Mouse (Mus musculus) heart, embryonic 12.5 days (tissue): Measurements from ENCODE around the gene Serpina3k. TPM values are rescaled to one million over a fixed set of nuclear protein-coding genes. Genes with fewer than 3 reads are reported as not detected.
"Not testable (repeated sequence)": the region's sequence is repeated elsewhere in the genome, so short reads cannot be mapped to it uniquely, and the experiment has no call there.

Experiments
- ATAC-seq: fragments of 200-750 bp; cut with Nextera tagmentation; 2 replicates; pipeline ENCODE4 v1.8.0; 2017; ENCODE audit warnings: moderate TSS enrichment, moderate library complexity; ENCODE audit not compliant: insufficient number of reproducible peaks, low FRiP score
- H3K27ac ChIP-seq: fragments of 300-500 bp; sonication (generic); 2 replicates; pipeline ENCODE4 v1.5.1; 2016; ENCODE audit warnings: mild to moderate bottlenecking, moderate library complexity; ENCODE audit not compliant: poor library complexity, severe bottlenecking
- H3K27me3 ChIP-seq: fragments of 300-500 bp; sonication (generic); replicated peaks from 2 replicates; pipeline ENCODE4 v1.6.1; 2016; ENCODE audit warnings: mild to moderate bottlenecking, moderate library complexity
- H3K36me3 ChIP-seq: fragments of 300-500 bp; sonication (generic); 2 replicates; pipeline ENCODE4 v1.6.1; 2016; ENCODE audit warnings: mild to moderate bottlenecking, moderate library complexity
- H3K4me1 ChIP-seq: fragments of 300-500 bp; sonication (generic); replicated peaks from 2 replicates; pipeline ENCODE4 v1.6.1; 2016; ENCODE audit warnings: mild to moderate bottlenecking
- H3K4me2 ChIP-seq: fragments of 300-500 bp; sonication (generic); 2 replicates; pipeline ENCODE4 v1.6.1; 2016; ENCODE audit warnings: mild to moderate bottlenecking, moderate library complexity
- H3K4me3 ChIP-seq: fragments of 300-500 bp; sonication (generic); 2 replicates; pipeline ENCODE4 v1.5.1; 2016; ENCODE audit warnings: mild to moderate bottlenecking
- H3K9ac ChIP-seq: fragments of 300-500 bp; sonication (generic); 2 replicates; pipeline ENCODE4 v1.6.1; 2016; ENCODE audit warnings: mild to moderate bottlenecking, moderate library complexity
- H3K9me3 ChIP-seq: fragments of 300-500 bp; sonication (generic); replicated peaks from 2 replicates; pipeline ENCODE4 v1.6.1; 2016; ENCODE audit warnings: mild to moderate bottlenecking, moderate library complexity
- WGBS: fragments of 180-500 bp; shearing (Covaris S2); methylation state at CpG from one replicate; pipeline ENCODE4 v1.1.7; 2016; 5-methylcytosine and 5-hydroxymethylcytosine counted together
- polyA plus RNA-seq: library from polyadenylated mRNA; unstranded; fragments of >200 nt; fragmentation: Nextera tagmentation; extraction: Ambion mirVana; gene quantifications from 2 replicates; pipeline ENCODE4 v1.2.1, GENCODE M21; 2016

Gene Serpina3k
- not detected in 2 replicates for polyA plus RNA-seq

GRCm38 (mm10) chr12:104338226-104338625 is at the start of gene Serpina3k, which contains the start of gene Serpina3m:
Gene Serpina3k, plus strand, starts transcription at chr12:104338486.
Gene Serpina3m, plus strand, starts transcription at chr12:104338486.
- not testable (repeated sequence) for H3K36me3 ChIP-seq, H3K4me1 ChIP-seq
- WGBS = 75% methylated on average over 3 of the region's 3 CpGs

DNA sequence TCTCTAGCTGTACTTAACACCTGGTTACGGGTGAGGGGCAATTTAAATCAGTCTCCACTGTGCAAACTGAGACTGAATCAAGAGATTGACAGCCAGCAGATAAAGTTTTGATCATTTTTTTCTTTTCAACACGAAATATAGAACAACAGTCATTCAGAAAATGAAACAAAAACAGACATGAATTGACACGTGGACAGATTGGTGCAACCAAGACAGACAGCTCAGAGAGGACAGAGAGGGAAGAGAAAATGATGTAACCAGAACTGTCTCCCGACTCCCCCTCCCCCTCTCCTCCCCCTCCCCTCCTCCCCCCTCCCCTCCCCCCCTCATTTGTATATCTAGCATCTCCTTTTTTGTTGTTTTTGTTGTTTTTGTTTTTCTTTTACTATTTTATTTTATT is 48.4 kb upstream of the Serpina3k start:
- Histone ChIP-seq H3K9me3 (0 out of 2 replicates have a peak, but pooled peaks cover 3% of the 10 kb centered on the region), H3K27me3 (no peaks in the 10 kb centered on the region), H3K9ac (no peak overlapping the region), H3K36me3 (no peaks in the 10 kb centered on the region), H3K27ac (no peak overlapping the region), H3K4me1 (no peaks in the 10 kb centered on the region), H3K4me3 (no peak overlapping the region), H3K4me2 (no peak overlapping the region)
- ATAC-seq = no peak
- 32% methylated on average over 4 of the region's 4 CpGs for WGBS

More at GRCm38 (mm10) chr12:104338226-104338625, at the start of gene Serpina3k, which contains the start of gene Serpina3m:
- ATAC-seq, H3K4me2 ChIP-seq, H3K27ac ChIP-seq, H3K27me3 ChIP-seq, H3K4me3 ChIP-seq, H3K9me3 ChIP-seq, H3K9ac ChIP-seq: not testable (repeated sequence)

DNA sequence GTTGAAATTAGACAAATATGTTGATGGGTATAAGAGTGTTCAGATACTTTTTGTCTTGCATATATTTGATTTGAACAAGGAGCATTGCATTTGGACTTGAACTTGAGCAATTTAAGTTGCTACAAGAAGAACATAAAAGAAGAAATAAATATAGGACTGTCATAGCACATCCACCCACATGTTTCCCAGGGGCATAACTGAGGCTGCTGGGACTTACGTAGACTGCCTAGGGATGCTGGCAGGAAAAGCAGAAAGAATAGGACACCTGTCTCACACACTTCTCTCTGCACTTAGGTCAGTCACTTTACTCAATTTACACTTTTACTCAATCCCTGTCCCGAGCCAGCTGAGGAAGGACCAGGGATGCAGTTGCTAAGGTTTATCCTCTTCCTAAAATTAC is 44.3 kb upstream of the Serpina3k start:
- no peaks in the 10 kb centered on the region for H3K9me3 ChIP-seq
- H3K4me1 ChIP-seq = no peaks in the 10 kb centered on the region
- no peak overlapping the region for H3K27ac ChIP-seq
- no peak overlapping the region for H3K9ac ChIP-seq
- no peak for ATAC-seq
- no peaks in the 10 kb centered on the region for H3K27me3 ChIP-seq
- H3K4me3 ChIP-seq = no peak overlapping the region
- 74% methylated on average over 2 of the region's 2 CpGs for WGBS
- H3K4me2 ChIP-seq = no peak overlapping the region
- no peaks in the 10 kb centered on the region for H3K36me3 ChIP-seq

DNA sequence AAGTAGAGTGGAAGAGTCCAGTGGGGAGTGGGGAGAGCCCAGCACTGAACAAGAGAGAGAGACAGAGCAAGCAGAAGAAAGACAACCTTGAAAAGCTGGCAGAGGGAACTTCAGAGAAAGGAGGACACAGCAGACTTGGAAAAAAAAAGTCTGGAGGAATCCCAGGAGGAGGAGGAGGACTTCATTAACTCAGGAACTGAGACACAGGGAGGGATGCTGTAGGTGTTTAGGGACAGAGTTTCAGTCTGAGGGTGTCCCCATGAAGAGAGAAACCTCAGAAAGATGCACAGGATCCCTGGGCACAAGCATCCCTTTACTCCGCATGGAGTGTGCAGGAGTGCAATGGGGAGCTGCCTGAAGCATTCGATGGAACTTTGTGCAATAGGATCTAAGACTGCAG is 40.2 kb upstream of the Serpina3k start:
- no peak for ATAC-seq
- no peaks in the 10 kb centered on the region for H3K4me1 ChIP-seq
- WGBS = 70% methylated on average over 2 of the region's 2 CpGs

DNA sequence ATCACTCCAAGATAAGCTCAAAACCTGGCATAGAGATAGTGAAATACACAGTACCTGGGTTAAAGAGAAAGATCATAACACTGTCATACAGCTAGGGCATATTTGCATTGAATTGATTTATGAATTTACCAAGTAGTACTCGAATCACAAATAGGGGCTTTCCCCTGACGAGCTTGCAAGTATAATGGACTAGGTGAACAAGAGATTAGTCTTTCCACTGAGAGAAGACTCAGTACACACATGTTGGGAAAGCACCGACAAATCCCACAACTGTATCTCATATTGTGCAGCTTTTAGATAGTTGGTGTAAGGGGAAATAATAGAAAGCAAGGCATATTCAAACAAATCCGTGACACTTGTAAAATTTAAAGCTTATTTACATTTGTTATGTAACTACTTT is 32.3 kb upstream of the Serpina3k start:
- Histone ChIP-seq H3K4me2 (no peak overlapping the region), H3K4me1 (no peaks in the 10 kb centered on the region), H3K36me3 (no peaks in the 10 kb centered on the region), H3K27ac (no peak overlapping the region), H3K27me3 (no peaks in the 10 kb centered on the region), H3K4me3 (no peak overlapping the region), H3K9ac (no peak overlapping the region), H3K9me3 (peaks cover 1% of the 10 kb centered on the region; the same call in 1 of the 2 replicates)
- WGBS = 74% methylated on average over 4 of the region's 4 CpGs
- no peak for ATAC-seq

More for the DNA sequence above, 40.2 kb upstream of the Serpina3k start:
- Histone ChIP-seq H3K4me2 (no peak overlapping the region), H3K27ac (no peak overlapping the region), H3K9ac (no peak overlapping the region), H3K27me3 (no peaks in the 10 kb centered on the region), H3K4me3 (no peak overlapping the region), H3K36me3 (no peaks in the 10 kb centered on the region), H3K9me3 (no peaks in the 10 kb centered on the region)

DNA sequence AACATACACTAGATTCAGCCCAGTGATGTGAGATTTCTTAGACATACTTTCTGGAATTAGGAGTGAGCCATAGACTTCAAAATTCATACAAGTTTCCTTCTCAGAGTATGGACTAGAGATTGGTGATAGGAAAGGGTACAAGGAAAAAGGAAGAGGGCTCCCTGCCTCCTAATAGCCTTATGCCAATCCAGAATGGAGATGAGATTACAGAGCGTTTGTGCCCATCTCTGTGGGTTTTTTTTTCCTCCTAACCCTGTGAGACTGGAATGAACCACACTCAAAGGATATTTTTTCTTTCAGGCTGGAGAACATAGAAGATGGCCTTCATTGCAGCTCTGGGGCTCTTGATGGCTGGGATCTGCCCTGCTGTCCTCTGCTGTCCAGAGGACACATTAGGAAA is 24.0 kb upstream of the Serpina3k start, which contains the start of gene Serpina3j:
Gene Serpina3j, plus strand, starts transcription at position 301 of the 400 bp plus-strand sequence.
- no peak within 1 kb of the TSS for H3K27ac ChIP-seq
- H3K4me3 ChIP-seq = no peak within 1 kb of the TSS
- H3K9ac ChIP-seq = no peak within 1 kb of the TSS
- no peaks in the 10 kb centered on the region for H3K4me1 ChIP-seq
- no peak for ATAC-seq
- peaks cover 11% of the 10 kb centered on the region for H3K9me3 ChIP-seq
- no peaks in the 10 kb centered on the region for H3K36me3 ChIP-seq
- WGBS = 57% methylated on average over 1 of the region's 1 CpGs
- H3K27me3 ChIP-seq = no peaks in the 10 kb centered on the region
- H3K4me2 ChIP-seq = no peak within 1 kb of the TSS

DNA sequence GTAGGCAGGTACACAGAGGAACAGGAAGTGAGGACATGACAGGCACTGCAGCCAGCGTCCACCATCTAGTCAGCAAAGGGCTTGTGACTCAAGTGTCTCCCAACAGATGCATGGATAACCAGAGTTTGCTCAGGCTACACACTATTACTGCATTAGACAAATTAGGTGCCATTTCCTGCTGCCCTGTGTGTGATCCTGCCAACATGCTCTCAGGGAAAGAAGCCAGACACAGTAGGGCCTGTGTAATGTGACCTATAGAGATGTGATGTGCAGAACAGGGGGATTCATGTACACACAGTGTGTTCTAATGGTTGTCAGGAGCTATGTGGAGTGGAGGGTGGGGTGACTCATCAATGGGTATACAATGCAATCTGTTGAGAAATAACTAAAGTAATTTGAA is 15.8 kb upstream of the Serpina3k start:
- no peak overlapping the region for H3K27ac ChIP-seq
- no peak overlapping the region for H3K4me3 ChIP-seq
- WGBS = 50% methylated on average over 1 of the region's 1 CpGs
- no peaks in the 10 kb centered on the region for H3K36me3 ChIP-seq
- no peak overlapping the region for H3K9ac ChIP-seq
- no peaks in the 10 kb centered on the region for H3K27me3 ChIP-seq
- no peaks in the 10 kb centered on the region for H3K4me1 ChIP-seq
- H3K4me2 ChIP-seq = no peak overlapping the region
- no peak for ATAC-seq
- H3K9me3 ChIP-seq = peaks cover 5% of the 10 kb centered on the region

- ATAC-seq = no peak
- H3K9me3 ChIP-seq = no peaks in the 10 kb centered on the region
- no peak overlapping the region for H3K27ac ChIP-seq
- no peak overlapping the region for H3K4me2 ChIP-seq
- H3K9ac ChIP-seq = no peak overlapping the region
- no peaks in the 10 kb centered on the region for H3K27me3 ChIP-seq
- 53% methylated on average over 1 of the region's 1 CpGs for WGBS
- no peak overlapping the region for H3K4me3 ChIP-seq
- no peaks in the 10 kb centered on the region for H3K36me3 ChIP-seq
- H3K4me1 ChIP-seq = no peaks in the 10 kb centered on the region
Measured at GRCm38 (mm10) chr12:104331701-104332100, 6.6 kb upstream of the Serpina3k start.

GRCm38 (mm10) chr12:104336873-104337272 is 1.4 kb upstream of the Serpina3k start:
- H3K4me2 ChIP-seq, H3K27me3 ChIP-seq, ATAC-seq, H3K27ac ChIP-seq, H3K9me3 ChIP-seq, H3K9ac ChIP-seq, H3K4me3 ChIP-seq, H3K4me1 ChIP-seq, H3K36me3 ChIP-seq: not testable (repeated sequence)

- Histone ChIP-seq H3K4me2 (no peak overlapping the region), H3K4me3 (no peak overlapping the region), H3K27me3 (no peaks in the 10 kb centered on the region), H3K9me3 (no peaks in the 10 kb centered on the region), H3K9ac (no peak overlapping the region), H3K4me1 (no peaks in the 10 kb centered on the region), H3K27ac (no peak overlapping the region), H3K36me3 (no peaks in the 10 kb centered on the region)
- 78% methylated on average over 3 of the region's 3 CpGs for WGBS
- no peak for ATAC-seq
Measured at GRCm38 (mm10) chr12:104338705-104339104, 419 bp downstream of the Serpina3k start.

DNA sequence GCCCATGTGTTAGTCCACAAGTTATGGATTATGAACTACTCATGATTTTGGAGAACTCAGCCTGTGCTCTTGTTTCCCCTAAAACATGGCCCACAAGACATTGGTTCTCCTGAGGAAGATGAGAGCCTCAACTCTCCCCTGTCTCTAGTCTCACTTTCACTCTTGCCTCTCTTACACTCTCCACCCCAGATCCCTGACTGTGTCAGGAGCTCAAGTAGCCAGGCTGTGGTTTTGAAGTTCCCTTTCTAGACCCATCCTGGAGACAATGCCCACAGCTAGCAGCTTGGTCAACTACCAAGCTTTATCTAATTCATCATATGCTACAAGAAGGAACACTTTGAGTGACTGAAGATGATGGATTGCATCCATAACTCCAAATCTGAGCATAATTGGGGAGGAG is 4.2 kb downstream of the Serpina3k start:
- not testable (repeated sequence) for H3K36me3 ChIP-seq, H3K4me2 ChIP-seq, H3K4me1 ChIP-seq, H3K9ac ChIP-seq, ATAC-seq, H3K27me3 ChIP-seq, H3K27ac ChIP-seq, H3K4me3 ChIP-seq, H3K9me3 ChIP-seq

GRCm38 (mm10) chr12:104345181-104345580 is 6.9 kb downstream of the Serpina3k start:
- H3K9ac ChIP-seq = no peak overlapping the region
- no peaks in the 10 kb centered on the region for H3K27me3 ChIP-seq
- H3K27ac ChIP-seq = no peak overlapping the region
- no peaks in the 10 kb centered on the region for H3K4me1 ChIP-seq
- 72% methylated on average over 2 of the region's 2 CpGs for WGBS
- H3K4me2 ChIP-seq = no peak overlapping the region
- H3K9me3 ChIP-seq = no peaks in the 10 kb centered on the region
- H3K4me3 ChIP-seq = no peak overlapping the region
- H3K36me3 ChIP-seq = no peaks in the 10 kb centered on the region
- ATAC-seq = no peak
